Mouse (Mus musculus): ENCODE measurements around the gene Zfp1. TPM values are rescaled to one million over a fixed set of nuclear protein-coding genes. Genes with fewer than 3 reads are reported as not detected.
A peak's percentile ranks its signal among the peaks of the same experiment; 100 is the strongest.

The Zfp1 gene
- polyA plus RNA-seq, 1 experiment from 2014 or later: 28.8 TPM

DNA sequence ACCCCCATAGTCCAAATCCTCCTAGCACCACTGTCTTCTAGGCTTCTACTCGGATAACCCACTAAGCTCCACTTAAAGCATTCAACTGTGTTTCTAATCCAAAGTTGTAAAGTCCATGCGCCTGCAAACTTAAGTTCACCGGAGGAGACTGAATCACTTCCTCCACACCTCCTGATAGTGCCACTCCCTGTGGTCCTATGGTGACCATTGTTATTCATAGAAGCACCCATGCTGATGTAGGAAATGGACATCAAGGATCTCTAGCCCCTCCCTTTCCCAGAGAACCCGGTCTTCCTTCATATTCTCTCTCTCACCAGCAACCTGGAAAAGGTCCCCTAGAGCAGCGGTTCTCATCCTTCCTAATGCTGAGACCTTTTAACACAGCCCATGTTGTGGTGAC, 30.0 kb upstream of the Zfp1 start:
- H3K36me3 ChIP-seq: peaks cover 19% of the 10 kb centered on the region
- 84% methylated on average over 5 of the region's 5 CpGs for WGBS
- H3K27me3 ChIP-seq: no peaks in the 10 kb centered on the region
- no peak overlapping the region for H3K4me3 ChIP-seq (replicated peaks)
- H3K9me3 ChIP-seq: no peaks in the 10 kb centered on the region
- H3K4me2 ChIP-seq (replicated peaks): no peak overlapping the region
- no peak overlapping the region for H3K9ac ChIP-seq (replicated peaks)
- H3K27ac ChIP-seq: no peak overlapping the region
- H3K4me1 ChIP-seq (replicated peaks): peaks cover 18% of the 10 kb centered on the region; the same call in 1 of the 2 replicates
- ATAC-seq: no peak

DNA sequence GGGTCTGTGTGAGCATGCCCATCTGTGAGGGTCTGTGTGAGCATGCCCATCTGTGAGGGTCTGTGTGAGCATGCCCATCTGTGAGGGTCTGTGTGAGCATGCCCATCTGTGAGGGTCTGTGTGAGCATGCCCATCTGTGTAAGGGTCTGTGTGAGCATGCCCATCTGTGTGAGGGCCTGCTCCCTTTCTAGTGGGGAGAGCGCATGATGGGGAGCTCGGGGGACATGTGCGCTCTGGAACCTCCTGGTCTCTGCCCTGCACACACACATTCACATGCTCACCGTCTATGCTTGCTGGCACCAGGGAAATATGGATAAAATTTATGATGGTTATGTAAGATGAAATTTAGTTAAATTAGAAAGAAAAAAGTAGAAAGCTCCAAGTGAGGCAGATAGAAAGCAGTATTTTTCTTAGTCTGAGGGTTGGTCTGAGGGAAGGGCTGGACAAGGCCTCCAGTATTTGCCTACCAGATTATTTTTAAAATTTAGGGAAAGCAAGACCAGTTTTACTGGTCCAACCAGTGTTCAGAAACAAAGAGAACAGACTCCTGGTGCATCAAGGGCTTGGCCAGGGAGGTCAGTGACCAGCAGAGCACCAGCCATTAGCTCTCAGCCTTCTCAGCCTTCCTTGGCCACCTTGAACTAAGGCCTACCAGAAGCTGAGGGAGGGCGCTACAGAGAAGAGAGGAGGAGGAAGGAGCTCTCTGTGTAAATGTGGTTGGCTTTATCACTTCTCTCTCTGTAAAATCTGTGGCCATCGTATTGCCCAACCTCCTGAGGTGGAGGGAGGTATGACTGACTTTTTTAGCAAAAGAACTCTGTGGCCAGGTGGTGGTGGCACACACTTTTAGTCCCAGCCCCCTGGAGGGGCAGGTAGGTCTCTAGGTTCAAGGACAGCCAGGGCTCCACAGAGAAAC, 28.2 kb upstream of the Zfp1 start:
- no peaks in the 10 kb centered on the region for H3K9me3 ChIP-seq
- H3K27ac ChIP-seq: no peak overlapping the region
- no peaks in the 10 kb centered on the region for H3K27me3 ChIP-seq
- peaks cover 23% of the 10 kb centered on the region for H3K36me3 ChIP-seq
- H3K4me1 ChIP-seq (replicated peaks): peaks cover 20% of the 10 kb centered on the region; the same call in 1 of the 2 replicates
- 94% methylated on average over 6 of the region's 6 CpGs for WGBS
- ATAC-seq: no peak
- H3K9ac ChIP-seq (replicated peaks): no peak overlapping the region
- no peak overlapping the region for H3K4me2 ChIP-seq (replicated peaks)
- H3K4me3 ChIP-seq (replicated peaks): no peak overlapping the region

DNA sequence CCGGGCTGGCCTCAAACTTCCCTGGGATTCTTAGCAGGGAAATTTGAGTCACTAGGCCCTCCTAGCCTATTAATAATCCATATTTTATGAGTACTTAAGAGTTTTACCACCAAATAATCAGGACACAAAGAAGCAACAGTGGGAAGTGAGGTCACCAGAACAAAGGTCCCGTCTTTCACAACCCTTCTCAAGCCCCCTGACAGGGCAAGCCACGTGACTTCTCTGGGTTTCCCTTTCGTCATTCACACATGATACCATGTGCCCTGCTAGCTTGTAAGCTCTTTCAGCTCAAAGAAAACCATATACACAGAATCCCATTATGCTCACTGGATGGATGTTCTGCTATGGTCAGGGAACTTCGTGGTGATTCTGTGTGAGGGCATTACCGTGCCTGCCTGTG, 25.4 kb upstream of the Zfp1 start:
- H3K27ac ChIP-seq: no peak overlapping the region
- H3K4me2 ChIP-seq (replicated peaks): no peak overlapping the region
- H3K4me3 ChIP-seq (replicated peaks): no peak overlapping the region
- H3K36me3 ChIP-seq: peaks cover 36% of the 10 kb centered on the region
- WGBS: 54% methylated on average over 6 of the region's 6 CpGs
- no peaks in the 10 kb centered on the region for H3K9me3 ChIP-seq
- no peak for ATAC-seq
- no peak overlapping the region for H3K9ac ChIP-seq (replicated peaks)
- no peaks in the 10 kb centered on the region for H3K27me3 ChIP-seq
- H3K4me1 ChIP-seq (replicated peaks): peaks cover 33% of the 10 kb centered on the region; the same call in 1 of the 2 replicates

DNA sequence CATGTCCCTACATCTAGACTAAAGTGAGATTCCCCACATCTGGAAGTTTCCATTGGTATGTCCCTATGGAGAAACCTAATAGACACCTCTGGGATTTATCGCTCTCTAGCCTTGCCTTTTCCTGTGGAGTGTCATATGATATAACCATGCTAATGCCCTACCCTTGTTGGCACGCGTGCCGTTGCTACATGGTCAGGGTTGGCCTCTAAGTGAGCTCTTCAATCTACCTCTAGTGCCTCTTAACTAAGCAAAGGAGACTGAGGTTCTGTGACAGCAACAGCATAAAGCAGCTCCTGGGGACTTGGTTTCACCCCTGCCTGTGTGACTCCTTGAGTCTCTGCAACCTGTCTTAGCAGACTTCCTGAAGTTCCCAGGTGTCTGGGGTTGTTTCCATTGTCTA, 24.9 kb upstream of the Zfp1 start:
- H3K9me3 ChIP-seq: no peaks in the 10 kb centered on the region
- no peaks in the 10 kb centered on the region for H3K27me3 ChIP-seq
- ATAC-seq: no peak
- 95% methylated on average over 4 of the region's 4 CpGs for WGBS
- H3K27ac ChIP-seq: no peak overlapping the region
- H3K4me2 ChIP-seq (replicated peaks): no peak overlapping the region
- peaks cover 33% of the 10 kb centered on the region; the same call in 1 of the 2 replicates for H3K4me1 ChIP-seq (replicated peaks)
- no peak overlapping the region for H3K4me3 ChIP-seq (replicated peaks)
- no peak overlapping the region for H3K9ac ChIP-seq (replicated peaks)
- peaks cover 38% of the 10 kb centered on the region for H3K36me3 ChIP-seq

DNA sequence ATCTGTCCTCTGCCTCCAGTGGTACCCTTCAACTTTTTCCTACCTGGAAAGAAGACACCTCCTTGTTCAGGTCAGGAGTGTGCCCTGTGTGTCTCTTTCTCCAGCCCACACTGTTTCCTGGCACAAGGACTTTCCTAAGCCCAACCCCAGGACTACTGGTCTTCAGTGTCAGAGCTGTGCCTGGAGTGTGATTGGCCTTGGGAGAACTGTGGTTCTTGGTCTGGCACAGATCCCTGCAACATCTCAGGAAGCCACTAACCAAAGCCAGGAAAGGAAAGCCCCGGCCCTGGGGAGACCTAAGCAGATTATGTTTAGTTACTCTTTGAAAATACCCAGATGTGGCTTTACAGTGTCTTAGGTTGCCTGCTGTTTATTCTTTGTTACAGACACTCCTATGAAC, 23.3 kb upstream of the Zfp1 start:
- Histone ChIP-seq H3K4me1 (replicated peaks) (peaks cover 33% of the 10 kb centered on the region; the same call in 1 of the 2 replicates), H3K9ac (replicated peaks) (no peak overlapping the region), H3K9me3 (no peaks in the 10 kb centered on the region), H3K4me3 (replicated peaks) (no peak overlapping the region), H3K36me3 (peaks cover 49% of the 10 kb centered on the region), H3K4me2 (replicated peaks) (no peak overlapping the region), H3K27me3 (no peaks in the 10 kb centered on the region), H3K27ac (peak overlapping the region; percentile 21; the same call in 1 of the 2 replicates)
- ATAC-seq: no peak
- WGBS: 84% methylated on average over 1 of the region's 1 CpGs

DNA sequence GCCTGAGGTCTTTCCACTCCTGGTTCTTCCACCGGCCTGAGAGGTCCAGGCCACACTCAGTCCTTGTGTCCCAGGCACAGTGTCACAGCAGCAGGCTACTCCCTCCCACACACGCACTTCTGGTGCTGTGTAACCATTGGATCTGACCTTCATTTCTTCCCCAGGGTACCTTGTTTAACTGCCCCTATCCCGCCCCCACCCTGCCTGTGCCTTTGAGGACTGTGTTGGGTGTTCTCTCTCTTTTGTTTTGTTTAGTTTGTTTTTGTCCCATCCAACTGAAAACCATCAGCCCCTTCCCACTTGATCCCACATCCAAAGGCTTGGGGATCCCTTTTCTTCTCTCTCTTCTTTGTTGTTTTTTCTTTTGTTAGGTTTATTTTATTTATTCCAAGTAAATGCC, 21.1 kb upstream of the Zfp1 start:
- H3K36me3 ChIP-seq: peaks cover 49% of the 10 kb centered on the region
- H3K4me2 ChIP-seq (replicated peaks): no peak overlapping the region
- no peak for ATAC-seq
- H3K4me3 ChIP-seq (replicated peaks): no peak overlapping the region
- no peaks in the 10 kb centered on the region for H3K27me3 ChIP-seq
- peak overlapping the region; percentile 47; the same call in 1 of the 2 replicates for H3K27ac ChIP-seq
- WGBS: 70% methylated on average over 3 of the region's 3 CpGs
- H3K9ac ChIP-seq (replicated peaks): no peak overlapping the region
- no peaks in the 10 kb centered on the region for H3K9me3 ChIP-seq
- H3K4me1 ChIP-seq (replicated peaks): peaks cover 25% of the 10 kb centered on the region; the same call in 1 of the 2 replicates

DNA sequence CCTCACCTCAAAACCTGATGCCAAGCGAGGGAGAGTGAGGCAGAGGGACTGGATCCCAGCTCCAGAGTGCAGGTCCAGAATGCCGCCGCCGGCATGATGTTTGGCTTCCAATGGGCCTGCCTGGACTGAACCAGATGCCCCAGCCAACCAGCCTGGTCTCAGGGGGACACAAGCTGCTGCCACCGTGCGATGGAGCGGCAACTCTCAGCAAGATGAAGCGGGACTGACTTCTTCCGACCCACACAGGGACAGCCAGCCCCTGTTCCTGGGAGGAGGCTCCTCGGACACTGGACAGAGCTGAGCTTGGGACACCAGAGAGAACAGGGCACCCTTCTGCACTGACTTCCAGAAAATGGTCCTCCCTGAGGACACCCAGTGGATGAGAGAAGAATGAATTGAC, 20.6 kb upstream of the Zfp1 start:
- Histone ChIP-seq H3K4me3 (replicated peaks) (no peak overlapping the region), H3K4me2 (replicated peaks) (no peak overlapping the region), H3K27me3 (no peaks in the 10 kb centered on the region), H3K36me3 (peaks cover 49% of the 10 kb centered on the region), H3K9ac (replicated peaks) (no peak overlapping the region), H3K27ac (no peak overlapping the region), H3K4me1 (replicated peaks) (peaks cover 21% of the 10 kb centered on the region; the same call in 1 of the 2 replicates), H3K9me3 (no peaks in the 10 kb centered on the region)
- WGBS: 64% methylated on average over 10 of the region's 10 CpGs
- ATAC-seq: no peak

DNA sequence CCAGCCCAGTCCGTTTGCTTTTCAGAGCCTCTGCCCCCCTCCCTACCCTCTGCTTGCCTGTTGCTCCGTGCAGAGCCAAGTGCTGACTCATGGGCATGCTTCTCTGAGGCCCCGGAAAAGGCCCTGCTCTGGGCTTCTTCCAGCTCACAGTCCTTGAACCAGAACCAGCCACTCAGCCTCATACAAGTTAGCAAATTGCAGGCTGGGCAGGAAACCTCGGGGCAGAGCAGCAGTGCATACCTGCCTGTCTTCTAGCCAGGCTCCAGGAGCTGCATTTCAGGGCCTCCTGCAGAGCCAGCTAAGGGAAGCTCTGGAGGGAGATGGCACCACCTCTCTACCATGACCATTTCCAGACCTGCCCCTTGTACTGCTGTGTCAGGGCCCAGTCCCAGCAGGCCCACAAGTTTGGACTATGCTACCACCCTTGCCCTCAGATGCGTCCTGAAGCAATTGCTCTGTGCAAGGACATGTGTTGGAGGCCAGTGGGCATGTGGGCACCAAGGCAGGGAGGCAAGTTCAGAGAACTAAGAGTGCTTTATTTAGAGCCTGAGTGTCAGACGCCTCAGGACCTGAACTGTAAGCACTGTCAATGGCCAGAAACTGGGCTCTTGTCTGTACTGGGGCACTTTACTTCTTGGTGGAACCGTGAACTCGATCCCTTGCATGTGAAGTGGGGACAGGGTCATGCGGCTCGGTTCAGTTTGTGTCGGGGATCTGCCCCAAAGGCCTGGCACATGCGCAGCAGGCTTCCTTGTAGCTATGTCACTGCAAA, 18.9 kb upstream of the Zfp1 start:
- no peak overlapping the region for H3K9ac ChIP-seq (replicated peaks)
- no peak overlapping the region for H3K27ac ChIP-seq
- WGBS: 86% methylated on average over 12 of the region's 12 CpGs
- no peak overlapping the region for H3K4me2 ChIP-seq (replicated peaks)
- H3K36me3 ChIP-seq: peaks cover 57% of the 10 kb centered on the region
- H3K4me3 ChIP-seq (replicated peaks): no peak overlapping the region
- no peak for ATAC-seq
- H3K27me3 ChIP-seq: no peaks in the 10 kb centered on the region
- no peaks in the 10 kb centered on the region for H3K9me3 ChIP-seq
- peaks cover 13% of the 10 kb centered on the region; the same call in 1 of the 2 replicates for H3K4me1 ChIP-seq (replicated peaks)

DNA sequence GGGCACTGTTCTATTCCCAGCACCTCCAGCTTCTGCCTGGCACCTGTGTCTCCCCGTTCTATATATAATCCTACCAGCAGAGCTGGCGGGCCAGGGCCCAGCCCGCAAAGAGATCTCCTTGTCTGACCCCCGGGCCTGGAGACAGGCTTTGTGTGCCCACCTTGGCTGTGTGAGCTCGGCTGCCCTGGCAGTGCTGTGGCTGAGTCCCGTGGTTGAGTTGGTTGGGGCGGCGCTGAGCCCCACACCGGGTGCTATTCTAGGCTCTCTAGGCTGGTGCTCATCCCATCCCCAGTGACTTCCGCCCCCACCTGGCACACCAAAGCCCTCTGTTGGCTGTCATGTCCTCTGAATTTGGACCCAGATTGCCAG, 18.4 kb upstream of the Zfp1 start:
- no peak overlapping the region for H3K4me3 ChIP-seq (replicated peaks)
- no peak overlapping the region for H3K4me2 ChIP-seq (replicated peaks)
- no peaks in the 10 kb centered on the region for H3K27me3 ChIP-seq
- no peak for ATAC-seq
- peaks cover 14% of the 10 kb centered on the region for H3K4me1 ChIP-seq (replicated peaks)
- no peak overlapping the region for H3K9ac ChIP-seq (replicated peaks)
- H3K36me3 ChIP-seq: peaks cover 52% of the 10 kb centered on the region
- H3K27ac ChIP-seq: no peak overlapping the region
- WGBS: 93% methylated on average over 10 of the region's 10 CpGs
- H3K9me3 ChIP-seq: no peaks in the 10 kb centered on the region

DNA sequence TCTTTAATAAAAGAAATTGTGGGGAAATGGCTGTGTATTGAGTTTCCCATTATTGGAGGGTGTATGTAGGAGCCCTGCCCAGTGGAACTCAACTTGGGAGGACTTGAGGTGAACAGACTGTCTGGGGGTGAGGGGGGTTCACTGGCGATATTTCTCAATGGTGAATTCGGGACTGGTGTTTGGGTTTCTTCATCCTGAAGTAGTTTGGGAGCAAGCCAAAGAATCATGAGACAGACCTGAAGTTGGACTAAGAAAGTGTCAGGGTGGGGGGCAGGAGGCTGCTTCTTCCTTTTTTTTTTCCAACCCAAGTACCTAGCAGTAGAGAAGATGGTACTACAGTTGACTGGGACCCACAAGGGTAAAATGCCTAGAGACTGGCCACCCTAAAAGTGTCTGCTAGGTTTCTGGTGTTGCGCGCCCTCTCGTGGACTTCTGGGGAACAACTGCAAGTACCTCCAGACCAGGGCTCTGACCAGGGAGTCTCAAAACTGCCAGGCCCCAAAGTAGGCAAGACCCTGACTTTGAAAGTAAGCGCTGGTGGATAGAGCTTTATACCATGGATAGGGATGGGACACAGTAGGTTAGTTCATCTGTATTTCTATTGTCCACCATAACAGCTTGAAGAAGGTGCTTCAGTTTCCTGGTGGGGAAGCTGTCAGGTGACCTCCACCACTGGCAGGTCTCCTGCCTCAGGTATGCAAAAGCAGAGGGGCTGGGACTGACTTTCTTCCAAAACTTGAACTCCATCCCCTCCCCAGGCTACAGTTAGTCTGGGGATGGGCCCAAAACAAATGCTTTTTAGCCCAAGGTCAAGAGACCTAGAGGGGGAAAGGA, 17.3 kb upstream of the Zfp1 start:
- Histone ChIP-seq H3K4me1 (replicated peaks) (peaks cover 19% of the 10 kb centered on the region), H3K9me3 (no peaks in the 10 kb centered on the region), H3K36me3 (peaks cover 43% of the 10 kb centered on the region), H3K27ac (no peak overlapping the region), H3K4me2 (replicated peaks) (no peak overlapping the region), H3K27me3 (no peaks in the 10 kb centered on the region), H3K9ac (replicated peaks) (no peak overlapping the region), H3K4me3 (replicated peaks) (no peak overlapping the region)
- no peak; the same call in 1 of the 2 replicates for ATAC-seq
- WGBS: 34% methylated on average over 6 of the region's 6 CpGs

DNA sequence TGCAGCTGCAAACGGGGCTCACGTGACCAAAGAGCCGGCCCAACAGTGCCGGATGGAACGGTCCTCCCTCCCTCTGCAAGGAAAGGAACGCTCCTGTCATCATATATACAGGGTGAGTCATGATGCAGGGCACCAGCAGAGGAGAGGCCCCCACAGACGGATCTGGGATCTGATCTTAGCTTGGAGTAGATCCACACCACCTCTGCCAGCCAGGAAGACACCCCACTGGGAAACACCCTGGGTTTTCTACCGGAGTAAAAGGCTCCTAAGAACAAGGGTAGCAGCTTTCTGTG, 16.7 kb upstream of the Zfp1 start:
- Histone ChIP-seq H3K4me1 (replicated peaks) (peaks cover 16% of the 10 kb centered on the region), H3K27ac (no peak overlapping the region), H3K4me3 (replicated peaks) (no peak overlapping the region), H3K36me3 (peaks cover 37% of the 10 kb centered on the region), H3K27me3 (no peaks in the 10 kb centered on the region), H3K9me3 (no peaks in the 10 kb centered on the region), H3K4me2 (replicated peaks) (no peak overlapping the region), H3K9ac (replicated peaks) (no peak overlapping the region)
- ATAC-seq: no peak
- 87% methylated on average over 8 of the region's 8 CpGs for WGBS

DNA sequence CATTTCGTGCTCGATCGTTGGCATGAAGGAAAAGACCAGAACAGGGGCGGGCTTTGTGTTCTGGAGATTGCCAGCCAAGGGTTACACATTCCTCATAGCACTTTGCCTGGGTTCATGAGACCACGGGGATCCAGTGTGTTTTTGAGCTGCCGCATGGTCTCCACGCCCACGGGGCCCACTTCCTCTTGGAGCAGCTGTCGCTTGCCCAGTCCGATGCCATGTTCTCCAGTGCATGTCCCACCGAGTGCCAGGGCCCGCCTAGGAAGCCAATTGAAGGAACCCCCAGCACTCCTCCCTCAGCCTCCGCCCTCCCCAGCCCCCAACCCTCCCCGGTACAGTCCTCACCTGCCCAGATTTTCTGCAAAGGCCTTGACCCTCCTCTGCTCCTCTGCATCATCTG, 16.3 kb upstream of the Zfp1 start:
- Histone ChIP-seq H3K4me1 (replicated peaks) (peaks cover 11% of the 10 kb centered on the region), H3K4me3 (replicated peaks) (no peak overlapping the region), H3K27me3 (no peaks in the 10 kb centered on the region), H3K9ac (replicated peaks) (no peak overlapping the region), H3K4me2 (replicated peaks) (no peak overlapping the region), H3K36me3 (peaks cover 32% of the 10 kb centered on the region), H3K9me3 (no peaks in the 10 kb centered on the region), H3K27ac (no peak overlapping the region)
- WGBS: 93% methylated on average over 14 of the region's 14 CpGs
- ATAC-seq: no peak

Measured in midbrain, embryonic 13.5 days (tissue).